Mouse (Mus musculus) limb, embryonic 12.5 days (tissue): ENCODE data around the gene Mllt6. TPM values are rescaled to one million over a fixed set of nuclear protein-coding genes. Genes with fewer than 3 reads are reported as not detected.
A peak's percentile ranks its signal among the peaks of the same experiment; 100 is the strongest.
"Not testable (repeated sequence)": the region's sequence is repeated elsewhere in the genome, so short reads cannot be mapped to it uniquely, and the experiment has no call there.

Experiments
- ATAC-seq: fragments of 200-750 bp; cut with Nextera tagmentation; 2 replicates; pipeline ENCODE4 v1.8.0; 2017; ENCODE audit warnings: low read depth, moderate TSS enrichment; ENCODE audit not compliant: insufficient number of reproducible peaks, insufficient read depth, low FRiP score, low TSS enrichment
- H3K27ac ChIP-seq: fragments of 300-500 bp; sonication (generic); 2 replicates; pipeline ENCODE4 v1.5.1; 2016; ENCODE audit warnings: mild to moderate bottlenecking, moderate library complexity
- H3K27me3 ChIP-seq: fragments of 300-500 bp; sonication (generic); 2 replicates; pipeline ENCODE4 v1.6.1; 2016; ENCODE audit warnings: mild to moderate bottlenecking, moderate library complexity
- H3K36me3 ChIP-seq: fragments of 300-500 bp; sonication (generic); 2 replicates; pipeline ENCODE4 v1.6.1; 2016; ENCODE audit warnings: mild to moderate bottlenecking, moderate library complexity
- H3K4me1 ChIP-seq: fragments of 300-500 bp; sonication (generic); replicated peaks from 2 replicates; pipeline ENCODE4 v1.6.1; 2016
- H3K4me2 ChIP-seq: fragments of 300-500 bp; sonication (generic); 2 replicates; pipeline ENCODE4 v1.6.1; 2016; ENCODE audit warnings: mild to moderate bottlenecking, moderate library complexity
- H3K4me3 ChIP-seq: fragments of 300-500 bp; sonication (generic); replicated peaks from 2 replicates; pipeline ENCODE4 v1.5.1; 2016; ENCODE audit warnings: mild to moderate bottlenecking
- H3K9ac ChIP-seq: fragments of 300-500 bp; sonication (generic); replicated peaks from 2 replicates; pipeline ENCODE4 v1.6.1; 2016; ENCODE audit warnings: mild to moderate bottlenecking, moderate library complexity
- H3K9me3 ChIP-seq: fragments of 300-500 bp; sonication (generic); 2 replicates; pipeline ENCODE4 v1.6.1; 2016; ENCODE audit warnings: mild to moderate bottlenecking, moderate library complexity
- WGBS: fragments of 180-500 bp; shearing (Covaris S2); methylation state at CpG from one replicate; pipeline ENCODE4 v1.1.7; 2016; 5-methylcytosine and 5-hydroxymethylcytosine counted together
- polyA plus RNA-seq: library from polyadenylated mRNA; unstranded; fragments of >200 nt; fragmentation: Nextera tagmentation; extraction: Ambion mirVana; gene quantifications from 2 replicates; pipeline ENCODE4 v1.2.1, GENCODE M21; 2016

Mllt6 gene
- polyA plus RNA-seq, 1 experiment from 2014 or later = 2.9 TPM

DNA sequence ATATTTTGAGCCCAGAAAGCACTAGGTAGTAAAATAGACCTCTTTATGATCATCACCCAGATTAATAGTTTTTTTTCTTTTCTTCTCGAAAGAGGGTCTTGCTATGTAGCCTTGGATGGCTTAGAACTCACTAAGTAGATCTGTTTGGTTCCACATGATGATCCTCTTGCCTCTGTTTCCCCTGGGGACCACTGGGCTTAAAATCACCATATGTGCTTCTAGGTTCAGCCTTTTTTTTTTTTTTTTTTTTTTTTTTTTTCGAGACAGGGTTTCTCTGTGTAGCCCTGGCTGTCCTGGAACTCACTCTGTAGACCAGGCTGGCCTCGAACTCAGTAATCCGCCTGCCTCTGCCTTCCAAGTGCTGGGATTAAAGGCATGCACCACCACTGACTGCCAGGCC is 14.7 kb upstream of the Mllt6 start:
- not testable (repeated sequence) for H3K27me3 ChIP-seq, H3K4me2 ChIP-seq, H3K4me3 ChIP-seq, ATAC-seq, H3K36me3 ChIP-seq, H3K9ac ChIP-seq, H3K27ac ChIP-seq, H3K4me1 ChIP-seq, H3K9me3 ChIP-seq
- 74% methylated on average over 4 of the region's 4 CpGs for WGBS

DNA sequence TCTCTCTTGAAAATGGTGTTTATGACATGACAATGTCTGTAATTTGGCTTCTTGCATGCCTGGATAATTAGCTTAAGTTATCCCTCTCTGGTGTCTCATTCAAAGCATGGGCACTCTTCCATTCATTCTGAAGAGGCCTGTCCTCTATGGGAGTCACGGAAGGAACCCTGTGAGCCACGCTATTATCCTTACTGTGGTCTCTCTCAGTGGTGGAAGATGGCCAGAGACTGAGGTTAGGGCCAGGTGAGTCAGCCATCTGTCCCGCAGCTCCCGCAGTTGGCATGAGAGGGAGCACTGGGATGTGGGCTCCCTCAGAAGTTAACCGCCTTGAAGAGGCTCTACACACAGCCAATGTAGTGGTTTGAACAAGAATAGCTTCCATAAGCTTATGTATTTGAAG is 12.9 kb upstream of the Mllt6 start:
- Histone ChIP-seq H3K4me2 (no peak overlapping the region), H3K9me3 (no peaks in the 10 kb centered on the region), H3K4me3 (no peak overlapping the region), H3K9ac (no peak overlapping the region), H3K27me3 (no peaks in the 10 kb centered on the region), H3K27ac (no peak overlapping the region), H3K36me3 (no peaks in the 10 kb centered on the region), H3K4me1 (peaks cover 6% of the 10 kb centered on the region; the same call in 1 of the 2 replicates)
- WGBS = 56% methylated on average over 5 of the region's 5 CpGs
- ATAC-seq = no peak

DNA sequence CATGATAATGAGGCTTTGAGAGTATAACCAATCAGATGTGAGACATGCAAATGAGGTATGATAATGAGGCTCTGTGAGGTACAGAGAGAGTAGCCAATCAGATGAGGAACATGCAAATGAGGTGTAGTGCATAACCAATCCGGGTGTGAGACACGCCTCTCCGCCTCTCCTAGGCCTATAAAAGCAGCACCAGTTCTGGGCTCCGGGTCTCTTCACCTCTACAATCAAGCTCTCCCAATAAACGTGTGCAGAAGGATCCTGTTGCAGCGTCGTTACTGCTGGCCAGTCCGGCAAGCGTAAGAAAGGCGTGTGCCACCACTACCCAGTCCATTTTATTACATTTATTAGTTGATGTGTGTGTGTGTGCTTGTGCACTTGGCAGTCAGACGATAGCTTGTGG is 9.8 kb upstream of the Mllt6 start:
- H3K4me3 ChIP-seq, H3K36me3 ChIP-seq, ATAC-seq, H3K27ac ChIP-seq, H3K4me2 ChIP-seq, H3K9me3 ChIP-seq, H3K27me3 ChIP-seq, H3K9ac ChIP-seq, H3K4me1 ChIP-seq: not testable (repeated sequence)
- 83% methylated on average over 11 of the region's 11 CpGs for WGBS

DNA sequence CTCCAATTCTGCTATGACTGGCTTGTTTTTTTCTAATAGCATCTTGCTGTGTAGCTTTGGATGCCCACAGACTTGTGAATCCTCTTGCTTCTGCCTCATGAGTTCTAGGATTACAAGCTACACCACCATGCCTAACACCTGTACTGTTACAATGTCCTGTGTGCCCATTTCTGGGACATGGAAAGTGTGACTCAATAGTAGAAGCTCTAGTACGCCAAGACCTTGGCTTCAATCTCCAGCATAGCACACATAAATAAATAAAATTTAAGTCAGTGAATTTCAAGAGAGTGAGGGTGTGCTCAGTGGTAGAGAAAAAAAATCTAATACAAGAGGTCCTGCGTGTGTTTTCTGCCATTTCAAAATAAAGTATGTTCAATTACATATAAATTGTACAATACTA is 9.0 kb upstream of the Mllt6 start:
- Histone ChIP-seq H3K27me3 (no peaks in the 10 kb centered on the region), H3K27ac (no peak overlapping the region), H3K4me1 (peaks cover 12% of the 10 kb centered on the region; the same call in 1 of the 2 replicates), H3K9ac (no peak overlapping the region), H3K4me2 (no peak overlapping the region), H3K4me3 (no peak overlapping the region), H3K36me3 (no peaks in the 10 kb centered on the region), H3K9me3 (no peaks in the 10 kb centered on the region)
- no peak for ATAC-seq
- 90% methylated on average over 2 of the region's 2 CpGs for WGBS

DNA sequence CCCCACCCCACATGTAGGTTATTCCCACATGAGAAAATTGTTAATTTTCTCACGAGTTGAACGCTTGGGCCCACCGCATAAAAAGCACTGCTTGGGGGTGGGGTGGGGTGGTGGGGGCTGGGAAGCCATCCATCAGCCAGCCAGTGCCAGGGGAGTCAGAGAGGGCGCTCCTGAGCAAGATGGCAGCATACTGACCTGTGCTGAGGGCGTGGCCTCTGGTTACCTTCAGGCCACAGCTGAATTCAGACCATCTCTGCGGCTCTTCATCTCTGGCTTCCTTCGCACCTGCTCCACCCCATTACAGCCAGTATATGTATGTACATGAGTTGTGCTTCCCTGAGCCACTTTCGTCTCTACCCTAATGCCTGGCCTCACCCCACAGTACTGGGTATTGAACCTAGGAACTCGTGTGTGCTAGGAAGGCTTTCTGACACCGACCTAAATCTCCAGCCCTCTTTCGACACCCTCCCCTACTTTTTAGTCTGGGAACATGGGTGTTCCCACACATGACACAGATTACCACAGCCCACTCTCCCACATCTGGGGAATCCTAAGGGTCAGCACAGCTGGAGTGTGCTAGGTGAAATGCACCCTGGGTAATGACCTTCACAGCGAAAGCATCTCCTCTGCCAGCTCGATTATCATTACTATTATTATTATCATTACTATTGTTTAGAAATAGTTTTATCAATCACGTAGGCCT is 6.8 kb upstream of the Mllt6 start:
- ATAC-seq = no peak

DNA sequence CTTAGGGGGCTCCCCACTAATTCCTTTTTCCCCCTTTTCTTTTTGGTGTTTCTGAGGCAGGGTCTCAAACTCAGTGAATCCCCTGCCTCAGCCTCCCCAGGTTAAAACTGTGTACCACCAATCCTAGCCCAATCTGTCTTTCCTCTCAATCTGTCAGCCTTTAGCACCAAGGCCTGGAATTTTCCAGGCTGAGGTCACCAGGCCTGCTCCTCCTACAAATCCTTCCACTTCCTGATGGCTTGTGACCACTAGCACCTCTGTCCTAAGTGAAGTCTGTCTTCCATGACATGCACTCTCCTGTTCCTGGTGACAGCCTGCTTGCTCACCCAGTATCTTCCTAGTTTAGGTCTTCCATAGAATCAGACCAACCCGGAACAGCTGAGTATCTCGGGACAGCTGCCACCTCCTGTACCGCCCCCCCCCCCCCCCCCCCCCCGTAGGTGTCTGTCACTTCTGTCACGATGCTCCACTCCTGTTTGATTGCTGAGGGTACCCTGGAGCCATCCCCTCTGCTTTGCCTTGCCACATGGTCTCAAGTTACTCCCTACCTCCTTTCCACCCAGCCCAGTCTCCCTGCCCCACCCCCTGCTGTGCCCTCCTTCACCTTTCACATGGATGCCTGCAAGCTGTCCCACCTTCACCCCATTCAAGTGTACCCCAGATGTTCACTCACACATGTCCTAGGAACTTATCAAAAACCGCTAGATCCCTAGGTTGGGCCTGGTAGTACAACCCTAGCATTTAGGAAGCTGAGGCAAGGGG is 5.8 kb upstream of the Mllt6 start:
- 26% methylated on average over 6 of the region's 6 CpGs for WGBS
- Histone ChIP-seq H3K4me1 (peaks cover 32% of the 10 kb centered on the region), H3K9me3 (no peaks in the 10 kb centered on the region), H3K36me3 (no peaks in the 10 kb centered on the region), H3K27me3 (peaks cover 15% of the 10 kb centered on the region), H3K27ac (no peak overlapping the region), H3K4me2 (no peak overlapping the region), H3K4me3 (no peak overlapping the region), H3K9ac (0 out of 2 replicates have a peak overlapping the region, but pooled peaks have one; percentile 4)
- ATAC-seq = no peak

More for the DNA sequence above, 6.8 kb upstream of the Mllt6 start:
- H3K9ac ChIP-seq = no peak overlapping the region
- no peaks in the 10 kb centered on the region for H3K36me3 ChIP-seq
- H3K27ac ChIP-seq = no peak overlapping the region
- H3K4me1 ChIP-seq = peaks cover 23% of the 10 kb centered on the region
- peaks cover 6% of the 10 kb centered on the region for H3K27me3 ChIP-seq
- 76% methylated on average over 14 of the region's 14 CpGs for WGBS
- no peak overlapping the region for H3K4me3 ChIP-seq
- no peaks in the 10 kb centered on the region for H3K9me3 ChIP-seq
- H3K4me2 ChIP-seq = no peak overlapping the region

DNA sequence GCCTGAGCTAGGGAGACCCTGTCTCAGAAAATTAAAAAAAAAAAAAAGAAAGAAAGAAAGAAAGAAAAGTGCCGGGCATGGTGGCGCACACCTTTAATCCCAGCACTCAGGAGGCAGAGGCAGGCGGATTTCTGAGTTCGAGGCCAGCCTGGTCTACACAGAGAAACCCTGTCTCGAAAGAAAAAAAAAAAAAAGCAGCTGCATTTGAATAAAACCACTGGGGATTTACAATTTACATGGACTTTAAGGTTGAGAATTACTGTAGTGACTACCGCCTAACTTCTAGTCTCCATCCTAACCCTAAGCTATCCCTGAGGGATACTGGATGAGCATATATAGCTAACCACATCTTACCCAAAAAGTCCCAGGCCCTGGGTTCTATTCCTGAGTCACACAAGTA is 5.2 kb upstream of the Mllt6 start:
- not testable (repeated sequence) for H3K9me3 ChIP-seq, ATAC-seq, H3K27ac ChIP-seq, H3K9ac ChIP-seq, H3K4me3 ChIP-seq, H3K4me2 ChIP-seq, H3K36me3 ChIP-seq
- Histone ChIP-seq H3K27me3 (peaks cover 17% of the 10 kb centered on the region), H3K4me1 (peaks cover 35% of the 10 kb centered on the region)
- 84% methylated on average over 6 of the region's 6 CpGs for WGBS

DNA sequence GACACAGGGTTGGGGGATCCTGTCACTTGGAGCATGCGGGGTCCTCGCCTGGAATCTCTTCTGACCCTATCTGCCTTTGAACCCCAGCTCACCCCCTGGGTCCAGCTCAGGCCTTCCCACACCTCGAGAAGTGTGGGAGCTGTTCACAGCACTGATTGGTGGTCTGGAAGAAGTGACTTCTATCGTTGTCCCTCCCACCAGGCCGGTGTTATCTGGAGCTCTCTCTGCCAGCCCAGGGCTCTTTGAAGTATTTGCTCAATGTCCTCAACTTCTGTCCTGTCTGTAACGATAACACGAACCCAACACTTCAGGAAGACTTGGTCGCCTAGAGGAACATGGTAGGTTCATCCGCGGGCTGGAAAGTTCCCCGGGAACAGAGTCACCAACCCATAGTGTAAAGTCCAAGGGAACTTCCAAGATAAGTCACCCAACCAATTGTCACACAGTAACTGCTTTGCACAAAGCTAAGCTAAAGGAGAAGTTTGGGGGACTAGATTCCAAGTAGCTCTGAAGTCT is 4.4 kb upstream of the Mllt6 start:
- H3K27ac ChIP-seq = no peak overlapping the region
- no peak overlapping the region for H3K9ac ChIP-seq
- H3K36me3 ChIP-seq = no peaks in the 10 kb centered on the region
- no peaks in the 10 kb centered on the region for H3K9me3 ChIP-seq
- H3K4me2 ChIP-seq = peak overlapping the region; percentile 85; the same call in 1 of the 2 replicates
- peaks cover 17% of the 10 kb centered on the region for H3K27me3 ChIP-seq
- ATAC-seq = no peak
- 56% methylated on average over 11 of the region's 11 CpGs for WGBS
- peak overlapping the region; percentile 84; the same call in 1 of the 2 replicates for H3K4me3 ChIP-seq
- peaks cover 35% of the 10 kb centered on the region for H3K4me1 ChIP-seq

DNA sequence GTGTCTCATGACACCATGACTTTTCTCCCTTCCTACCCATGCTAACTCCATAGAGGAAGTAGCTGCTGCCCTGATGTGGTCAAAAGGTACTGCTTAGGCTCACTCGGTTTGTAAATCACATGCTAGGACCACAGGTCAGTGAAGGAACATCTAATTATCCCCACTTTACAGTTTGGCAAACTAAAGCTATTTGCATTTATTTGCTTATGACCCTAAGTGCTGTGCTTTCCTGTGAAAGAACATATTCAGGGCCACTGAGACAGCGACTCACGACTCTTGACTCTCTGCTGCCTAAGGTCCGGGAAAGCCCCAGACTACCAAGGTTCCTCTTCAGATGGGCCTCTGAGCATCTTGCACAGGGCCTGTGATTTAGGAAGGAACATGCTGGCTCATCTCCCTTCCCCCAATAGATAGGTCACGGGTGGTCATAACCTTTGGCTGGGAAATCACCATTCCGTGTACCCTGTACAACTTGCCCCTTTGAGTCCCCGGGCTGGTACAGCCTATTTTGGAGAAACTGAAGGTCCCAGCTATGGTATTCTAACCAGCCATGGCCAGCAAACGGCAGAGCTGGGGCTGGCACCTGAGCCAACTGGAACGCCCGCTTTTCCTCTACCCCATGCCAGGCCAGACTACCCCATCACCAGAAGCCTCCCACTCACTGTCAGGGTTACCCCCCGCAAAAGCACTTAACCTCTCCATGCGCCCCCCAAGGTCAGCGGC is 3.8 kb upstream of the Mllt6 start:
- Histone ChIP-seq H3K9ac (peak overlapping the region; percentile 90), H3K4me3 (peak overlapping the region; percentile 84), H3K4me2 (peak overlapping the region; percentile 85), H3K27ac (peak overlapping the region; percentile 66), H3K36me3 (no peaks in the 10 kb centered on the region), H3K9me3 (no peaks in the 10 kb centered on the region), H3K27me3 (peaks cover 17% of the 10 kb centered on the region), H3K4me1 (peaks cover 38% of the 10 kb centered on the region)
- 7% methylated on average over 13 of the region's 13 CpGs for WGBS
- no peak for ATAC-seq

DNA sequence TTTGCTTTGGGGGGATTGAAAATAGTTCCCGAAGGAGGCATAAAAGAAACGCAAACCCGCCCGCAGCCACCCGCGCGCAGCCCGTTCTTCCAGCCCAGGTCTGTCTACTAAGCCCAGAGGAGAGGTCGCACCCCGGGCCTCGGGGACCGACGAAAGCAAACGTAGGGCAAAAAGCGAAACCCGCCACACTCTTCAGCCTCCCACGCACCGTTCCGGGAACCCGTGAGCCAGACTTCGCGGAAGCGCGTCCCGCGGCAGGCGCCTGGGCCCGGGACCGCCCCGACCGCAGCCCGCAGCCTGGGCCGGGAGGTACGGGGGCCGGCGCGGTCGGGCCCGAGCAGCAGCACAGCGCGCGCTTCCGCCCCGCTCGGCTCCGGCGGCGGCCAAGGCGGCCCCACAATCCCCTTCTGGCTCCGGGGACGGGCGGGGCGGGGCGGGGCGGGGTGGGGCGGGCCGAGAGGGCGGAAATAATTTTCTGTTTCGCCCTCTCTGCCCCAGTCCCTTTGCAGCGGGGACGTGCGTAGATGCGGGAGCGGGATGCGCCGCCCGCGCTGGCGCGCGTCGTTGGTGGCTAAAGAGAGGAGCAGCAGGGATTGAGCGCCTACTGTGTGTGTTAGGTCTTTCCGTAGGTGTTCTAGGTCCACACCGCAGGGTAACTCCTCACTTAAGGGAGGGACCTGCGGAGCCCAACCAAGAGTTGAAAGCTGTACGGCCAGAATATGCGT is 3.1 kb upstream of the Mllt6 start:
- peaks cover 46% of the 10 kb centered on the region for H3K4me1 ChIP-seq
- peaks cover 17% of the 10 kb centered on the region for H3K27me3 ChIP-seq
- peak; percentile 76 for ATAC-seq
- peak overlapping the region; percentile 84 for H3K4me3 ChIP-seq
- H3K4me2 ChIP-seq = peak overlapping the region; percentile 85
- peak overlapping the region; percentile 66 for H3K27ac ChIP-seq
- WGBS = under 1% methylated on average over 72 of the region's 78 CpGs
- H3K9ac ChIP-seq = peak overlapping the region; percentile 90
- no peaks in the 10 kb centered on the region for H3K36me3 ChIP-seq
- no peaks in the 10 kb centered on the region for H3K9me3 ChIP-seq
